Mouse (Mus musculus) heart, adult 2 months (tissue): ENCODE measurements around the gene Bves. TPM values are rescaled to one million over a fixed set of nuclear protein-coding genes. Genes with fewer than 3 reads are reported as not detected.

Experiments
- DNase-seq, 2 experiments: peaks; one replicate each; pipeline ENCODE4 v3.0.0; 2021
- H3K27ac ChIP-seq: fragments of 200-600 bp; 2 replicates; pipeline ENCODE4 v1.8.1; 2022
- H3K27me3 ChIP-seq: fragments of 200-500 bp; 2 replicates; pipeline ENCODE4 v1.6.1; 2012; ENCODE audit warnings: mild to moderate bottlenecking, low read length, inconsistent platforms, mixed read lengths; ENCODE audit not compliant: control insufficient read depth, insufficient read depth
- H3K36me3 ChIP-seq: fragments of 200-500 bp; 2 replicates; pipeline ENCODE4 v1.6.1; 2012; ENCODE audit warnings: low read length, inconsistent platforms; ENCODE audit not compliant: control insufficient read depth, insufficient read depth
- H3K4me1 ChIP-seq: fragments of 200-500 bp; 2 replicates; pipeline ENCODE4 v1.6.1; 2011; ENCODE audit warnings: low read length; ENCODE audit not compliant: control insufficient read depth, insufficient read depth
- H3K4me3 ChIP-seq: fragments of 200-600 bp; 2 replicates; pipeline ENCODE4 v1.8.1; 2022
- H3K79me2 ChIP-seq: fragments of 200-500 bp; replicated peaks from 2 replicates; pipeline ENCODE4 v1.6.1; 2012; ENCODE audit warnings: mild to moderate bottlenecking, inconsistent platforms, low read length, moderate library complexity, mixed read lengths; ENCODE audit not compliant: control insufficient read depth, insufficient read depth
- H3K9ac ChIP-seq: fragments of 200-500 bp; 2 replicates; pipeline ENCODE4 v1.6.1; 2012; ENCODE audit warnings: low read depth, mild to moderate bottlenecking, control low read depth, inconsistent platforms, low read length, mixed read lengths
- CTCF ChIP-seq: fragments of 200-600 bp; IDR thresholded peaks from 2 replicates; pipeline ENCODE4 v1.8.1; 2022; ENCODE audit warnings: antibody characterized with exemption, mild to moderate bottlenecking, moderate library complexity
- EP300 ChIP-seq: fragments of 200-500 bp; IDR thresholded peaks from 2 replicates; pipeline ENCODE4 v1.6.1; 2011; ENCODE audit warnings: low read depth, low read length, control low read depth; ENCODE audit not compliant: insufficient read depth
- POLR2A ChIP-seq: fragments of 200-500 bp; IDR thresholded peaks from 2 replicates; pipeline ENCODE4 v1.6.1; 2011; ENCODE audit warnings: mild to moderate bottlenecking, low read depth, low read length, control low read depth; ENCODE audit not compliant: insufficient read depth
- WGBS: fragments of 180-500 bp; shearing (Covaris S2); methylation state at CpG from one replicate; pipeline ENCODE4 v1.1.7; 2018; 5-methylcytosine and 5-hydroxymethylcytosine counted together
- intact Hi-C: fragments of 180-260 bp; cut with DNase I; formaldehyde crosslinking; loops from one replicate; pipeline ENCODE4 v1.15.1; 2025
- polyA plus RNA-seq: library from polyadenylated mRNA; depleted of rRNA; stranded (reverse); fragments of >200 nt; gene quantifications from 2 replicates; pipeline ENCODE4 v1.2.3, GENCODE M21; 2012
- total RNA-seq, 2 experiments: library from RNA; stranded (reverse); gene quantifications; 2 replicates each; pipeline ENCODE4 v1.2.3; 2021

The Bves gene
- total and polyA plus RNA-seq, 3 experiments = 25.0 to 34.8 (median 31.1) TPM

DNA sequence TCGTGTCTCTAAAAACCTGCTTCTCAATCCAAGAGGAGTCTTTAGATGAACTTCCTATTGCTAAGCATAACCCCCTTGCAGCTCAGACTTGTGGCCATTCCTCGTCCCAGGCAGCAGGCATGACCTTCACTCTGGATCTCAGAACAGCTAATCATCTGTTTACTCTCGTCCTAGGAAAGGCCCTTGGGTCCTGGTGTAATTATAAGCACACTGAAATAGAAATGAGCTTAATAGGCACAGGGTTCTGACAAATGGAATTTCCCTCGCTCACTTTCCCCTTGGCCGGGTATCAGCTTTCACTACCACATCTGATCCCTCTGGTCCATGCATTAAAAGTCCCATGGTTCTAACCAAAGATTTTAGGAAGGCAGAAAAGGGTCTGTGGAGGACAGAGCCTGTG, 27.8 kb downstream of the Bves start:
- no peak for TF ChIP-seq EP300
- TF ChIP-seq POLR2A = no peak
- Histone ChIP-seq H3K36me3 (peaks cover 2% of the 10 kb centered on the region; the same call in 1 of the 2 replicates), H3K27me3 (no peaks in the 10 kb centered on the region), H3K4me1 (peaks cover 3% of the 10 kb centered on the region; the same call in 1 of the 2 replicates), H3K27ac (peak overlapping the region; percentile 91), H3K4me3 (no peak overlapping the region), H3K9ac (no peak overlapping the region), H3K79me2 (no peaks in the 10 kb centered on the region)
- peak; percentile 22 to 49 for DNase-seq
- WGBS = 39% methylated on average over 5 of the region's 5 CpGs
- intact Hi-C loops = no loop called here

DNA sequence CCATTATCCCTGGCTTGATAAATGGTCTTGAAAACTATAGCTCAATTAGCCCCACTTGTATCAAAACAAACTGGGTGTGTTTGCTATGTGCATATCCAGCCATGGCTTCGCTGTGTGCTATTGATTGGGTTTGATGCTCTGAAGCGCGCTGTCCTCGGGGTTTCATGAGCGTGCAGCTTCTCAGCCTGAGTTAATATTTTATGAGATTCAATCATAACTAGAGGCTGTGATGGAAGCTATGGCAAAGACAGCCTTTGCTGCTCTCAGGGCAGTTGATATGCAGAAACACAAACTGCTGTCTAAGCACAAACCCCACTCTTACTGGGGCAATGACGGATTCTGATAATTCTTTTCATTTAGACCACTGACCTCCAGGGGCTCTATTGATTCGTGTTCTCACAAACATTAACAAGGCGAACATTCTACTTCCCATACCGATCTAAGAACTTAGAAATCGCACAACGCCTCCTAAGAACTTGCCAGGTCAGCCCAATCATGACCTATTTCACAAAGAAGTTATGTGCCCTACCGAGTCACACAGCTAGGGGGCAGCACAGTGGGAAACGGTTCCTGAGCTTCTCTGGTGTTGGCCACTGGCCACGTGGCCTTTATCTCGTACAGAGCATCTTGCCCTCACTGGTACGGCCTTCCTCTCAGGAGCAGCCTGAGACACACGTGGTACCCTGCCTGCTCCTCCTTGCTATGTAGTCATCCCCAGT, 31.6 kb downstream of the Bves start:
- Histone ChIP-seq H3K4me3 (no peak overlapping the region), H3K79me2 (no peaks in the 10 kb centered on the region), H3K36me3 (peaks cover 2% of the 10 kb centered on the region; the same call in 1 of the 2 replicates), H3K27me3 (no peaks in the 10 kb centered on the region), H3K4me1 (peaks cover 3% of the 10 kb centered on the region; the same call in 1 of the 2 replicates), H3K9ac (no peak overlapping the region), H3K27ac (no peak overlapping the region)
- intact Hi-C loops = no loop called here
- TF ChIP-seq EP300 (no peak), CTCF (0 out of 2 replicates have a peak, but pooled peaks have one; percentile 8), POLR2A (no peak)
- 81% methylated on average over 17 of the region's 17 CpGs for WGBS
- no peak for DNase-seq

DNA sequence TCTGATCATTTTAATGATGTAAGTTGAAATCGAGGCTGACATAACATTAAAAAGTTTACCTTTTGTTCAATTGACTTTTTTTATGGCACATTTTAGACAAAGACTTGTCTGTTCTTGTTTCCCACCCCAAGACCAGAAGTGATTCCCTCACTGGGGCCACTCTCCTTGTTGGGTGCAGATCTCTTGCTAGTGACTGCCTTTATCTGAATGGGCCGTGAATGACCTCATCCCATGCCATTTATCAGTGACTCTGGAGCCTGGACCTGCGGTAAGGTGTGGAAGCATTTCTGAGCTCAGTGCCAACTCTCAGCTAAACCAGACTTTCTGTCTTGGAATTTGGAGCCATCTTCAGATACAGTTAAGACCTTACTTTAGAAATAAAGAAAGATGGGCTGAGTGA, 34.1 kb downstream of the Bves start:
- H3K9ac ChIP-seq = no peak overlapping the region
- no peak overlapping the region for H3K27ac ChIP-seq
- H3K4me3 ChIP-seq = no peak overlapping the region
- H3K27me3 ChIP-seq = no peaks in the 10 kb centered on the region
- no peak for DNase-seq
- intact Hi-C loops = loop anchor here (5.0 to 10.0 kb wide), 2 partner anchors 257 to 1075 kb away; no protein-coding TSS in a partner anchor
- WGBS = 50% methylated on average over 3 of the region's 3 CpGs
- H3K36me3 ChIP-seq = no peaks in the 10 kb centered on the region
- H3K4me1 ChIP-seq = no peaks in the 10 kb centered on the region
- H3K79me2 ChIP-seq = no peaks in the 10 kb centered on the region
- TF ChIP-seq EP300 = no peak
- no peak for TF ChIP-seq POLR2A
- TF ChIP-seq CTCF = no peak

DNA sequence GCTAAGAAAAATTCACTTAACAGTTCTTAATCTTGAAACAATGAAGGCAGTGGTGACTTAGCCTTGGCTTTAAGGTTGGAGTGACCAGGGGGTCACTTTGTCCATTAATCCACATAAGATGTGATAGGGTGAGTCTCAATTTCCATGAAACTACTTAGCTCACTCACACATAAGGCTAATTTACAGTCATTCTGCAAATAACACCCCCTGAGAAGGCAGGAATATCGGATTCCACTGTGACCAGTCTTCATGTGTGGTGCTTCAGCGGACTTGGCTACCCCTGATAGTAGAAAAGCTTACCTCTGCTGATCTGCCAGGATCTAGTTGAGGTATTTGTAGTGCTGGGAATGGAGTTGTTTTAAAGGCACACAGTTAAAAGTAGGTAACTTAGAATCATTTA, 35.0 kb downstream of the Bves start:
- no peaks in the 10 kb centered on the region for H3K27me3 ChIP-seq
- no peaks in the 10 kb centered on the region for H3K36me3 ChIP-seq
- H3K79me2 ChIP-seq = no peaks in the 10 kb centered on the region
- no peak overlapping the region for H3K9ac ChIP-seq
- no peak for TF ChIP-seq CTCF
- no peak for TF ChIP-seq EP300
- no peak for TF ChIP-seq POLR2A
- 92% methylated on average over 2 of the region's 2 CpGs for WGBS
- intact Hi-C loops = loop anchor here (5.0 to 10.0 kb wide), 2 partner anchors 258 to 1076 kb away; no protein-coding TSS in a partner anchor
- no peak for DNase-seq
- H3K4me3 ChIP-seq = no peak overlapping the region
- H3K27ac ChIP-seq = no peak overlapping the region
- no peaks in the 10 kb centered on the region for H3K4me1 ChIP-seq

DNA sequence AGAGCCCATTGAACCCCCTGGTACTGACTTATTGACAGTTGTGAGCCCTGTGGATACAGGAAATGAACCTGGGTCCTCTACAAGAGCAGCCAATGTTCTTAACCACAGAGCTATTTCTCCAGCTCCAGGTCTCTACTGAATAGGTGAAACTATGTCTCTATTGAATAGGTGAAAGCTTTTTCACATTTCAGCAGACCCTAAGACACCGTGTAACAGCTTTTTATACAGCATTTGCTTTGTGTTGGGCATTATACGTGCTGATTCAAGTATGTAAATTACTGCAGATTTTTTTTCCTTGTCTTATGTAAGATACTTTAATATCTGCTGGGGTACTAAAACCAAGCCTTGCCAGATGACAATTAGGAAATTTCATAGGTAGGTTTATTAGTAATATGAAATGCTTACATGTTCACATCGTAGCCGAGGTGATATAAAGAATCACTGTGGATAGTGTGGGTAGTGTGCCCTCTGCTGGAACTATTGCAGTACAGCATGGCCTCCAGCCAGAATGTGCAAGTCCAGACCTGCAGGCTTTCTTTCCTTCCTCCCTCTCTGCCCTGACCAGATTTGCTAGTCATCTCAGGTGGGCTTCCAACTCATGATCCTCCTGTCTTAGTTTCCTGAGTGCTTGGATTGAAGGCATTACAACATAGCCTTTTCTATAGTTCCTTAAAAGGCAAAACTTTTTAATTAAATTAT, 37.6 kb downstream of the Bves start:
- no peak overlapping the region for H3K27ac ChIP-seq

More for the DNA sequence above, 37.6 kb downstream of the Bves start:
- intact Hi-C loops = loop anchor here (2.0 to 10.0 kb wide), 3 partner anchors 261 to 1078 kb away; no protein-coding TSS in a partner anchor
- 42% methylated on average over 4 of the region's 4 CpGs for WGBS
- TF ChIP-seq CTCF (peak; percentile 96), POLR2A (no peak), EP300 (peak; percentile 49; the same call in 1 of the 2 replicates)
- Histone ChIP-seq H3K4me1 (no peaks in the 10 kb centered on the region), H3K79me2 (no peaks in the 10 kb centered on the region), H3K27me3 (no peaks in the 10 kb centered on the region), H3K4me3 (no peak overlapping the region), H3K9ac (no peak overlapping the region), H3K36me3 (no peaks in the 10 kb centered on the region)
- peak; percentile 39 to 41 for DNase-seq
